Mouse (Mus musculus) kidney, adult 18-20 months (tissue): ENCODE measurements around the gene B3galt5.

Source experiments
- DNase-seq: peaks from one replicate; pipeline ENCODE4 v3.0.0; 2021

Gene B3galt5

GRCm38 (mm10) chr16:96272929-96273619 lies 37.5 kb downstream of the B3galt5 start:
- DNase-seq: no peak

GRCm38 (mm10) chr16:96276596-96276995 lies 41.0 kb downstream of the B3galt5 start:
- DNase-seq: no peak

- DNase-seq: peak; percentile 36
These were observed 43.1 kb downstream of the B3galt5 start for GRCm38 (mm10) chr16:96278491-96279224.

GRCm38 (mm10) chr16:96280719-96281605 lies 45.4 kb downstream of the B3galt5 start:
- peak; percentile 54 for DNase-seq

GRCm38 (mm10) chr16:96282566-96282965 lies 47.0 kb downstream of the B3galt5 start:
- DNase-seq: no peak

GRCm38 (mm10) chr16:96291885-96292284 lies 56.3 kb downstream of the B3galt5 start:
- no peak for DNase-seq

- no peak for DNase-seq
These were observed 57.1 kb downstream of the B3galt5 start for GRCm38 (mm10) chr16:96292530-96293173.

- DNase-seq: no peak
These were observed 62.5 kb downstream of the B3galt5 start for GRCm38 (mm10) chr16:96298075-96298474.

GRCm38 (mm10) chr16:96298574-96298973 lies 63.0 kb downstream of the B3galt5 start:
- DNase-seq: no peak

- no peak for DNase-seq
These were observed 67.8 kb downstream of the B3galt5 start for GRCm38 (mm10) chr16:96303356-96303755.

- no peak for DNase-seq
These were observed 68.8 kb downstream of the B3galt5 start for GRCm38 (mm10) chr16:96304438-96304837.

- DNase-seq: no peak
These were observed 71.3 kb downstream of the B3galt5 start for GRCm38 (mm10) chr16:96306905-96307304.

GRCm38 (mm10) chr16:96317803-96318202 lies 82.2 kb downstream of the B3galt5 start:
- no peak for DNase-seq

GRCm38 (mm10) chr16:96322739-96323138 lies 87.1 kb downstream of the B3galt5 start:
- no peak for DNase-seq

- DNase-seq: peak; percentile 47
These were observed 87.6 kb downstream of the B3galt5 start for GRCm38 (mm10) chr16:96323166-96323565.

- peak; percentile 52 for DNase-seq
These were observed 90.8 kb downstream of the B3galt5 start for GRCm38 (mm10) chr16:96326110-96326999.

- peak; percentile 49 for DNase-seq
These were observed 91.7 kb downstream of the B3galt5 start for GRCm38 (mm10) chr16:96327251-96327650.

- no peak for DNase-seq
These were observed 104.0 kb downstream of the B3galt5 start for GRCm38 (mm10) chr16:96339570-96339969.

- peak; percentile 62 for DNase-seq
These were observed 105.7 kb downstream of the B3galt5 start for GRCm38 (mm10) chr16:96341269-96341668.

GRCm38 (mm10) chr16:96341945-96342344 lies 106.3 kb downstream of the B3galt5 start:
- no peak for DNase-seq

GRCm38 (mm10) chr16:96345117-96345516 lies 109.5 kb downstream of the B3galt5 start:
- peak; percentile 77 for DNase-seq

GRCm38 (mm10) chr16:96348070-96348469 lies 112.5 kb downstream of the B3galt5 start:
- no peak for DNase-seq
